Mouse (Mus musculus): ENCODE measurements at regions not wholly inside any gene's neighbourhood (a gene's known extent, or its start where the extent isn't known, plus 50 kb on each side); places are given as distances from the start of the nearest gene placed in this dataset.

GRCm38 (mm10) chr13:6226087-6226643 lies 321.8 kb upstream of the Pitrm1 start (continued):
- no peak for TF ChIP-seq MAZ (IDR thresholded peaks at IDR 0.05; ENCODE audit: low read depth, low read length)

- H3K36me3 ChIP-seq (ENCODE audit: control insufficient read depth in 1 of 2, insufficient read depth in 2 of 2, low read length in 2 of 2), result no peaks in the 10 kb centered on the region
Measured at GRCm38 (mm10) chr13:6228278-6228677, 319.7 kb upstream of the Pitrm1 start.

GRCm38 (mm10) chr13:6235394-6235793 lies 312.6 kb upstream of the Pitrm1 start:
- no peak overlapping the region for H3K4me3 ChIP-seq (ENCODE audit: control insufficient read depth in 1 of 2, insufficient read depth in 1 of 2, low read depth in 2 of 2, low read length in 2 of 2)
- no peak for TF ChIP-seq EP300 (IDR thresholded peaks at IDR 0.05; ENCODE audit: low read depth in 1 of 2, low read length in 2 of 2)
- TF ChIP-seq ZC3H11A (IDR thresholded peaks at IDR 0.05; ENCODE audit: low read depth, low read length), result no peak
- no peak for TF ChIP-seq TCF12 (IDR thresholded peaks at IDR 0.05; ENCODE audit: low read depth, low read length)
- no peak for TF ChIP-seq TAL1 (IDR thresholded peaks at IDR 0.05; ENCODE audit: low read length)
- TF ChIP-seq MEF2A (IDR thresholded peaks at IDR 0.05; ENCODE audit: extremely low read depth, insufficient replicate concordance, low read depth, low read length, poor library complexity, severe bottlenecking), result no peak
- TF ChIP-seq KAT2A (conservative IDR thresholded peaks at IDR 0.05; ENCODE audit: low read depth, low read length), result no peak
- TF ChIP-seq CHD2 (IDR thresholded peaks at IDR 0.05; ENCODE audit: low read length), result no peak
- no peaks in the 10 kb centered on the region for H3K9me3 ChIP-seq (replicated peaks; ENCODE audit: insufficient read depth, low read length)
- H3K79me2 ChIP-seq (ENCODE audit: control insufficient read depth, insufficient read depth, low read length, poor library complexity), result no peaks in the 10 kb centered on the region
- no peak overlapping the region for H3K9ac ChIP-seq (ENCODE audit: control insufficient read depth, low read depth, low read length, poor library complexity, severe bottlenecking)
- DNase-seq (ENCODE audit: low read depth, low spot score), result no peak
- no peaks in the 10 kb centered on the region for H3K4me1 ChIP-seq (ENCODE audit: control insufficient read depth in 1 of 2, insufficient read depth in 2 of 2, low read length in 2 of 2)
- H3K27ac ChIP-seq (ENCODE audit: control insufficient read depth, low read depth, low read length), result no peak overlapping the region
- no peaks in the 10 kb centered on the region for H3K36me3 ChIP-seq (ENCODE audit: control insufficient read depth in 1 of 2, insufficient read depth in 2 of 2, low read length in 2 of 2)
- no peaks in the 10 kb centered on the region for H3K27me3 ChIP-seq (ENCODE audit: control insufficient read depth in 1 of 2, insufficient read depth in 2 of 2, low read length in 2 of 2)

More at GRCm38 (mm10) chr13:6228278-6228677, 319.7 kb upstream of the Pitrm1 start:
- DNase-seq (ENCODE audit: low read depth, low spot score), result no peak
- H3K4me3 ChIP-seq (ENCODE audit: control insufficient read depth in 1 of 2, insufficient read depth in 1 of 2, low read depth in 2 of 2, low read length in 2 of 2), result no peak overlapping the region
- H3K9ac ChIP-seq (ENCODE audit: control insufficient read depth, low read depth, low read length, poor library complexity, severe bottlenecking), result no peak overlapping the region
- no peaks in the 10 kb centered on the region for H3K79me2 ChIP-seq (ENCODE audit: control insufficient read depth, insufficient read depth, low read length, poor library complexity)
- H3K27me3 ChIP-seq (ENCODE audit: control insufficient read depth in 1 of 2, insufficient read depth in 2 of 2, low read length in 2 of 2), result no peaks in the 10 kb centered on the region
- H3K9me3 ChIP-seq (replicated peaks; ENCODE audit: insufficient read depth, low read length), result no peaks in the 10 kb centered on the region
- TF ChIP-seq EP300 (IDR thresholded peaks at IDR 0.05; ENCODE audit: low read depth in 1 of 2, low read length in 2 of 2) (no peak), MAFK (IDR thresholded peaks at IDR 0.05; ENCODE audit: borderline replicate concordance, low read depth, low read length) (no peak), MXI1 (IDR thresholded peaks at IDR 0.05; ENCODE audit: low read depth, low read length) (no peak), ZKSCAN1 (IDR thresholded peaks at IDR 0.05; ENCODE audit: low read depth, low read length) (no peak), MAZ (IDR thresholded peaks at IDR 0.05; ENCODE audit: low read depth, low read length) (no peak), MAX (IDR thresholded peaks at IDR 0.05; ENCODE audit: low read length) (no peak), MYB (IDR thresholded peaks at IDR 0.05; ENCODE audit: low read depth, low read length) (no peak)
- H3K27ac ChIP-seq (ENCODE audit: control insufficient read depth, low read depth, low read length), result no peak overlapping the region
- H3K4me1 ChIP-seq (ENCODE audit: control insufficient read depth in 1 of 2, insufficient read depth in 2 of 2, low read length in 2 of 2), result no peaks in the 10 kb centered on the region
